Mouse (Mus musculus): Measurements from ENCODE around the gene Ciapin1.
"Not testable (repeated sequence)": the region's sequence is repeated elsewhere in the genome, so short reads cannot be mapped to it uniquely, and the experiment has no call there.

The Ciapin1 gene

DNA sequence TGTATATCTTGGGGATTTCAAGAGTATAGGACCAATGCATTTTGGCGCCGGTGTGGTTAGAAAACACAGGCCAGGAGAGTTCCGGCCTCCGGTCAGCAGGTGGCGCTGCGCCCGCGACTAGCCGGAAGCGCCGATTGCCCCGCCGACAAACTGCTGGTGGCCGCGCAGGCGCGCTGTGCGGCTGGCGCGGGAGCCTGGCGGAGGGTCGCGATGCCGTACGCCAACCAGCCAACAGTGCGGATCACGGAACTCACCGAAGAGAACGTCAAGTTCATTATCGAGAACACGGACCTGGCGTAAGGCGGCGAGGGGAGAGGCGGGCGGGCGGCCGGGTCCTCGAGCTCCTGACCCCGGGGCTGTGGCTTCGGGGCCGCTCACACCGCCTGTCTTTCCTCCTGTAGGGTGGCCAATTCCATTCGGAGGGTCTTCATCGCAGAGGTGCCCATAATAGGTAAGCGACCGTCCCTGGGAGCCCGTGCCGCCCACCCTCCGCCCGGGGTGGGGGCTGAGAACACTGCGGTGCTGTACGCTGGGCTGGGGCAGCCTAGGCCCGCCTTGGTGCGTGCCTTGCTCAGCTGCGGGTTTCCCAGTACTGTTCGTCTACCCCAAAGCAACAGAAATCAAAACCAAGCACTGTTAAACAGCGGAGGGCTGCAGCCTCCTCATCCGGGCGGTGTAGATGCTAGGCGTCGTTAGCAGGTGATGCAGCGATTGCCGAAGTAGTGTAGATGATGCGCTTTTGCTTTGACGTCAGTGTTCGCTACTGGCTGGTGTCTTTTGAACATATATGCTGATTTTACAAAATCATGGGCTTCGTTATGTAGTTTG, 19.4 kb upstream of the Ciapin1 start, which contains the start of gene Polr2c:
Gene Polr2c (plus strand): TSS at position 105 of the 828 bp plus-strand sequence.
- DNase-seq (ENCODE audit: low spot score in 2 of 2) = peak; percentile 88 to 95

DNA sequence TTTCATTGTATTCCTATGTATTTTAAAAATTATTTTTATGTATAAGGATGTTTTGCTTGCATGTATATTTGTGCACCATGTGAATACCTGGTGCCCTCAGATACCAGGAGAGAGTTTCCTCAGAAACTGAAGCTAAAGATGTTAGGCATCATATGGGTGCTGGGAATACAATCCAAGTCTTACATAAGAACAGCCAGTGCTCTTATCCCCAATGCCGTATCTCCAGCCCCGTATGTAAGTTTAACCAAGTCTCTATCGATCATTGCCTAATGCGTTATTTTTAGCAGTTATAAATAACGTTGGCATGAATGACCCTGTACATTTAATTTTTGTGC, 18.8 kb upstream of the Ciapin1 start:
- DNase-seq (ENCODE audit: low spot score in 2 of 2) = no peak

GRCm38 (mm10) chr8:94854761-94855160, 16.6 kb upstream of the Ciapin1 start:
- not testable (repeated sequence) for DNase-seq (ENCODE audit: low spot score in 2 of 2)

GRCm38 (mm10) chr8:94850049-94850448, 11.9 kb upstream of the Ciapin1 start:
- no peak for DNase-seq (ENCODE audit: low spot score in 2 of 2)

DNA sequence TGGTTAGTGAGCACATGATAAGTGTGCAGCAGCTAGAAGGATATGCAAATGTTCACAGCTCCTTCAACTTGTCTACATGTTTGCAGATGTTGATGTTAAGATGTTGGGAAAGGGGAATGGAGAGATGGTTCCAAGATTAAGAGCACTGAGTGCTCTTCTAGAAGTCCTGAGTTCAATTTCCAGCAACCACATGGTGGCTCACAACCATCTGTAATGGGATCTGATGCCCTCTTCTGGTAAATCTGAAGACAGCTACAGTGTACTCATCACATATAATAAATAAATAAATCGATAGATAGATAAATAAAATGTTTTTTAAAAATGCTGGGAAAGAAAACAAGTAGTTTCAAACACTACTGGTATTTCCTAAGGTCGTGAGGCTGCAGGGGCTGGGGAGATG, 3.0 kb upstream of the Ciapin1 start:
- no peak for DNase-seq (ENCODE audit: low spot score in 2 of 2)

DNA sequence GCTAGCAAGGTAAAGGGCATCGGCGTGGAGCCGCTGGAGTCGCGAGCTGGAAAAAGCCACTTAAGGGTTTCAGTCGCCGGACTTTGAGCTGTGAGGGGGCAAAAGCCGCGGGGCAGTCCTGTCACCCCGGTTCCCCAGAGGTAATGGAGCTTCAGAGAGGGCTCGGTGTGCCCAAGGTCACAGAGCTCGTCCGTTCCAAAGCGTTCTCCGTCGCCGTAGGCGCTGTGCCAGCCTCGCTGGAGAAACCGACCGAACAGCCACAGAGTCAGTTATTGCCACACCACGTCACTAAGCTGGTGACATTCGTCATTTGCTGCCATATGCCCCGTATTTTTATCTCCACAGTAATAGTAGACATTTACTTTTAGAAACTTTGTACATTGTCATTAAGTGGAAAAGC, 442 bp upstream of the Ciapin1 start:
- peak; percentile 50 to 53 for DNase-seq (ENCODE audit: low spot score in 2 of 2)

DNA sequence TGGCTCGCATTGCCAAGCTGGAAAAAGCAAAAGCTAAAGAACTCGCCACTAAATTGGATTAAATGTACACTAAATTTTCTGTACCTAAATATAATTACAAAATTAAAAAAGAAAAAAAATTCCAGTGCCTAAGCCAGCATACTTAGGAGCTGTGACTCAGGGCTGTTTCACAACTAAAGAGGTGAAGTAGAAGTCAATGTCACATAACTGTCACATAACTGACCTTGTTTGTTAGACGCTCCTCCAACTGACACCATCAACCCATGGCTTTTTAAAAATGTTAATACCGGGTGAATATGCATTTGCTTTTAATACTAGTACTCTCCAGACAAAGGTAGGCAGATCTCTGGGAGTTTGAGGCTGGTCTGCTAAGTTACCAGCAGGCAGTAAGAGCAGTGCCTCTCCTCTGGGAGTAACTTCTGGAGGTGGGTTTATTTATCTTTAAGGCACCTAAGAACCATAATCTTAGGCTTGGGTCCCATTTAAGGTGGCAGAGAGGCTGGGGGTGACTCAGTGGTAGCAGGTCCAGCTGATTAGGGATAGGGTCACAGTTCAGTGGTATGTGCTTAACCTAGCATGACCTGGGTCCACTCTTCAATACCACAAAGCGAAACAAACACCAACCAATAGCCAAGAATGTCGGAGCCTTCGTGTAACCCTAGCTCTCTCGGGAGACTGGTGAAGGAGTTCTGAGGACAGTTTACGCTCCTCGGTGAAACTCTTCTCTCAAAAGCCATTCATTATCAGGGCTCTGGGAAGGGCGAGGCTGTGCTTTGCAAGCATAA, 1.5 kb downstream of the Ciapin1 start:
- no peak for DNase-seq (ENCODE audit: low spot score in 2 of 2)

DNA sequence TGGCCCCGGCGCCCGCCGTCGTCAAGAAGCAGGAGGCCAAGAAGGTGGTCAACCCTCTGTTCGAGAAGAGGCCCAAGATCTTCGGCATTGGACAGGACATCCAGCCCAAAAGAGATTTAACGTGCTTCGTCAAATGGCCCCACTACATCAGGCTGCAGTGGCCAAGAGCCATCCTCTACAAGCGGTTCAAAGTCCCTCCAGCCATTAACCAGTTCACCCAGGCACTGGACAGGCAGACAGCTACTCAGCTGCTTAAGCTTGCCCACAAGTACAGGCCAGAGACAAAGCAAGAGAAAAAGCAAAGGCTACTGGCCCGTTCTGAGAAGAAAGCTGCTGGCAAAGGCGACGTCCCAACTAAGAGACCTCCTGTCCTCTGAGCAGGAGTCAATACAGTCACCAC, 2.4 kb downstream of the Ciapin1 start:
- DNase-seq (ENCODE audit: low spot score in 2 of 2) = not testable (repeated sequence)

DNA sequence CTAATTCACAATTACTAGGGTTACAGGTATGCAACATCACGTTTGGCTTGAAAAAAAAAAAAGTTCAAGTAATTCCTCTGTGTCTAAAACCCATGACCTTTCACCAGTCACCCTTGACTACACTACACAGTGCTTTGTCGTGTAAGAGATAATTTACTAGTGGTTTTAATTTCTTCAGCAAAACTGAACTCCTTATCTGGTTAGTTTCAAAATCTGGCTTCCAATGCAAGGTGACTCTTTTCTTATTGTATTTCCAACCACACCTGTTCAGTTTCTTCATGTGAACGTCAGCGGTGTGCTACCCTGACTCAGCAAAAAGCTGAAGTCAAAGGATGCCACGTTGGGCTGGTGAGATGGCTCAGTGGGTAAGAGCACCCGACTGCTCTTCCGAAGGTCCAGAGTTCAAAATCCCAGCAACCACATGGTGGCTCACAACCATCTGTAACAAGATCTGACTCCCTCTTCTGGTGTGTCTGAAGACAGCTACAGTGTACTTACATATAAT, 4.2 kb downstream of the Ciapin1 start:
- not testable (repeated sequence) for DNase-seq (ENCODE audit: low spot score in 2 of 2)

DNA sequence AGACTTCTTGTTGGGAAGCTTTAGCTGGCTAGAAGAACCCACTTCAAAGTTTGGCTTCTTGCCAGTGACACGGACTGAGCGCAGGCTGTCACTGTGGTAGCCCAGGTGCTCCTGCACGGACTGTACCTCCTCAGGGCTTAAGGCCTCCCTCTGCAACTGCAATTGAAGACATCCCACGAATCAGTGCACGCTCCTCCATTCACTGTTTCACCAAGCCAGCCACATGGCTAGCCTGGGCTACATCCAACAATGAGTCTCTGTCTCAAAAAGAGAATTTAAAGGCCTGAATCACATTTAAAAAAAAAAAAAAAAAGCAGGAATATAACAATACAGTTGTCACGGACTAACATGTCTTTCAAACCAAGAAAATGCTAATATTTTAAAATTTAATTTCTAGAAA, 9.9 kb downstream of the Ciapin1 start:
- DNase-seq (ENCODE audit: low spot score in 2 of 2) = no peak

GRCm38 (mm10) chr8:94826210-94826609, 11.9 kb downstream of the Ciapin1 start:
- DNase-seq (ENCODE audit: low spot score in 2 of 2) = no peak

DNA sequence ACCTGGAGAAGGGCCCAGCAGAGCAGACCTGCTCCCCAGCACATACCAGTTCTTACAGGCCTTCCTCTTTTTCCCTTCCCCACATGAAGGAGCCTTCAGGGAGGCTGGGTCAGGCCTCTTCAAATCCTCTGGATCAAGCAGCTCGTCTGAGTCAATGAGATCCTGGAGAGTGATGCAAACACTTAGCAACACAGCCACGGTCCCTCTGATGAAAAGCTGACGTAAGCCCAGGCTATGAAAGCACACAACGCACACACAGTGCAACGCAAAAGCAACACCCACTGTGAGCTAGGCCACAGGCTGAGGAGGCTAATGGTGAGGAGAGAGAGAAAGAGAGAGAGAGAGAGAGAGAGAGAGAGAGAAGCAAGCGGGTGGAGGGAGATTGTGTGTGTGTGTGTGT, 13.0 kb downstream of the Ciapin1 start:
- no peak for DNase-seq (ENCODE audit: low spot score in 2 of 2)

- peak; percentile 34 to 54 for DNase-seq (ENCODE audit: low spot score in 2 of 2)
Measured at GRCm38 (mm10) chr8:94822637-94823560, 15.3 kb downstream of the Ciapin1 start.

- no peak for DNase-seq (ENCODE audit: low spot score in 2 of 2)
Measured at GRCm38 (mm10) chr8:94821381-94821780, 16.8 kb downstream of the Ciapin1 start.

DNA sequence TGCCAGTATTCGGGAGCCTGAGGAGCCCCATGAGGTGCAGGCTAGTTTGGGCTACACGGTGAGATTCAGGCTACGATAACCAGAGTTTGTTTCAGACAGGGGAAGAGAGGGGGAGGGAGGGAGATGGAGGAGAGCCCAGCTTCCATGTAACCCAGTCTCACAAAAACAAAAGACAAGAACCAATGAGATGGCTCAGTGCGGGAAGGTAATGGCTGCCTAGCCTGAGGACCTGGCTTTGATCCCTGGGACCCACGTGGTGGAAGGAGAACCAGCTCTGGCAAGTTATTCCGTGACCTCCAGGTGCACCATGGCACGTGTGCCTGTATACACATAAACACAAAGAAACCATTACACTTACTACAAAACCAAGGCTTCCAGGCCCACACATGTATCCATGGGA, 17.6 kb downstream of the Ciapin1 start:
- DNase-seq (ENCODE audit: low spot score in 2 of 2) = no peak

DNA sequence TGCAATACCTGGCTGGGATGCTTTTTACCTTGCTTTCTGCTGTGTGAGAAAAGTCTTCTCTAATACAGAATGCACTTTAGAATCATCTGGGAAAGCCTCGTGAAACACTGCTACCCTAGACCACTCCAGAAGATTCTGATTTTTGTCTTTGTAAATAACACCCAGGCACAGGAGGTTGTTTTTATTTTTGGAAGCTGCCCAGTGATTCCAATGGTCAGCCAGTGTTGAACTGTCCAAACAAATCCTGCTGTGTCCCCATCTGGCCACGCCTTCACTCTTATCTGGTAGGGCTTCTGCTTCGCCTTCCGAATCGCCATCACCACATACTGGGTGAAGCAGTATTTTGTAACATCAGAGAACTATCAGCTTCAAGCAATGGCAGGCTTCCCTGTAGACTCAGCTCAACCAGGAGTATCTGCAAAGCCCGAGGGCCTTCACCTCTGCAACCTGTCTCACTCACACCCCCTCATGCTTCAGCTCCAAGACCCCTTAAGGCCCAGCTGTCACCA, 18.4 kb downstream of the Ciapin1 start:
- DNase-seq (ENCODE audit: low spot score in 2 of 2) = no peak

DNA sequence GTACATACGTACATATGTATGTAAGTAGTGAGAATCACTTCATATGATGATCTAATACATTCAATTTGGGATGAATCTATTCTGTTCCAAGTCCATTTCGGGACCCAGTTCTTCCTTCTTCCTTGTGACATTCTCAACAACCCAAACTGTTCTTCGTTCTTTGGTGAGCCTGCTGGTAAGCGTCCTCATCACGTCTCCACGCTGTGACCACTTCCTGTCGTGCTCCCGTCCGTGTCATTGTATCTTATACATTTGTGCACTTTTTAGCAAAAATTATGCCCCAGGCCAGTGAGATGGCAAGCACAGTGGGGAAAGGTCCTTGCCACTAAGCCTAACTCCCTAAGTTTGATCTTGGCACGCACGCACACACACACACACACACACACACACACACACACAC, 20.2 kb downstream of the Ciapin1 start:
- no peak for DNase-seq (ENCODE audit: low spot score in 2 of 2)

DNA sequence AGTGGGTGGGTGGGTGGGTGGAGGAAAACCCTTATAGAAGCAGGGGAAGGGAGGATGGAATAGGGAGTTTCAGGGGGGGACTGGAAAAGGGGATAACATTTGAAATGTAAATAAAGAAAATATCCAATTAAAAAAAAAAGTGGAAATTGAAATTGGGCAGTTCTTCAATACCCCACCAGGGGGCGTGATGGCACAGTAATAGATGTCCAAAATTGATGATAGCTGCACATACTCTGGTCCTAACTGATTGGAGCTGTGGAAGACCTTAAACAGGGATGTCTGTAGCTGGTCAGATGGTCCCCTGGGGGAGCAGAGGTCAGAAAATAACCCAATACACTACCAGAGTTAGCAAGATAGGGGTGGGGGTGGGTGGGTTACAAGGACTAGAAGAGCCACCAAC, 23.6 kb downstream of the Ciapin1 start:
- peak in 1 of 2 experiments; percentile 32 for DNase-seq (ENCODE audit: low spot score in 2 of 2)

- peak; percentile 71 to 87 for DNase-seq (ENCODE audit: low spot score in 2 of 2)
Measured at GRCm38 (mm10) chr8:94812645-94813098, 25.5 kb downstream of the Ciapin1 start.

DNA sequence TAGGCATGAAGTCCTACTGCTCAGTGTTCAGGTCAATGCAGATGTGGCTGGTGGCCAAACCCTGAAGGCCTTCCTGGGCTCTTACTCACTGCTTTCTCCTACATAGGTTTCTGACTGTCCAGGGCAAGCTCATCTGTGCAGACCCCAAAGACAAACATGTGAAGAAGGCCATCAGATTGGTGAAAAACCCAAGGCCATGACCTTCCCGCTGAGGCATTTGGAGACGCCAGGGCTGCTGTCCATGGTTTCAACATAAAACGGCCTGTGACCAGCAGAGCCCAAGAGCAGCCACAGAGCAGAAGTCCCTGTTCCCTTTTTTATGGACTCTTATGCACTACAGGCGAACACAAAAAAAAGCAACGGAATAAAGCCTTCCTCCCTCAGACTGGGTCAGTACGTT, 26.5 kb downstream of the Ciapin1 start:
- no peak for DNase-seq (ENCODE audit: low spot score in 2 of 2)

- no peak for DNase-seq (ENCODE audit: low spot score in 2 of 2)
Measured at GRCm38 (mm10) chr8:94810855-94811254, 27.3 kb downstream of the Ciapin1 start.
